Mouse (Mus musculus): ENCODE data around the gene Pcbp3.
"Not testable (repeated sequence)": the region's sequence is repeated elsewhere in the genome, so short reads cannot be mapped to it uniquely, and the experiment has no call there.

Pcbp3 gene

GRCm38 (mm10) chr10:76961790-76962489 is at the start of gene Pcbp3:
Gene Pcbp3, minus strand, starts transcription at chr10:76961887.
- DNase-seq = peak; percentile 96

GRCm38 (mm10) chr10:77008698-77009097 is 47.0 kb upstream of the Pcbp3 start:
- DNase-seq = no peak

- DNase-seq = peak; percentile 38
Measured at GRCm38 (mm10) chr10:77008109-77008561, 46.4 kb upstream of the Pcbp3 start.

- DNase-seq = no peak
Measured at GRCm38 (mm10) chr10:77007433-77008108, 45.9 kb upstream of the Pcbp3 start.

- no peak for DNase-seq
Measured at GRCm38 (mm10) chr10:77004936-77005335, 43.2 kb upstream of the Pcbp3 start.

GRCm38 (mm10) chr10:76997759-76998513 is 36.2 kb upstream of the Pcbp3 start:
- peak; percentile 35 for DNase-seq

- DNase-seq = no peak
Measured at GRCm38 (mm10) chr10:76992456-76992855, 30.8 kb upstream of the Pcbp3 start.

- no peak for DNase-seq
Measured at GRCm38 (mm10) chr10:76988586-76988985, 26.9 kb upstream of the Pcbp3 start.

- no peak for DNase-seq
Measured at GRCm38 (mm10) chr10:76978042-76978441, 16.4 kb upstream of the Pcbp3 start.

GRCm38 (mm10) chr10:76976699-76977098 is 15.0 kb upstream of the Pcbp3 start:
- DNase-seq = no peak

- no peak for DNase-seq
Measured at GRCm38 (mm10) chr10:76973797-76974436, 12.2 kb upstream of the Pcbp3 start.

GRCm38 (mm10) chr10:76972318-76972717 is 10.6 kb upstream of the Pcbp3 start:
- not testable (repeated sequence) for DNase-seq

GRCm38 (mm10) chr10:76970974-76971373 is 9.3 kb upstream of the Pcbp3 start:
- no peak for DNase-seq

GRCm38 (mm10) chr10:76964436-76964835 is 2.7 kb upstream of the Pcbp3 start:
- no peak for DNase-seq

- no peak for DNase-seq
Measured at GRCm38 (mm10) chr10:76963997-76964396, 2.3 kb upstream of the Pcbp3 start.

GRCm38 (mm10) chr10:76961156-76961555 is 531 bp downstream of the Pcbp3 start:
- DNase-seq = no peak

- no peak for DNase-seq
Measured at GRCm38 (mm10) chr10:76958201-76958600, 3.5 kb downstream of the Pcbp3 start.

- DNase-seq = no peak
Measured at GRCm38 (mm10) chr10:76956200-76956599, 5.5 kb downstream of the Pcbp3 start.

GRCm38 (mm10) chr10:76941038-76941437 is 20.6 kb downstream of the Pcbp3 start:
- DNase-seq = no peak

GRCm38 (mm10) chr10:76936827-76937226 is 24.9 kb downstream of the Pcbp3 start:
- DNase-seq = no peak

GRCm38 (mm10) chr10:76934805-76935204 is 26.9 kb downstream of the Pcbp3 start:
- DNase-seq = no peak

- DNase-seq = no peak
Measured at GRCm38 (mm10) chr10:76931794-76932193, 29.9 kb downstream of the Pcbp3 start.

- no peak for DNase-seq
Measured at GRCm38 (mm10) chr10:76931122-76931521, 30.6 kb downstream of the Pcbp3 start.

Data from right cerebral cortex, postnatal 4 days (tissue).